Mouse (Mus musculus): ENCODE measurements around the gene Cux1. TPM values are rescaled to one million over a fixed set of nuclear protein-coding genes. Genes with fewer than 3 reads are reported as not detected.
"Not testable (repeated sequence)": the region's sequence is repeated elsewhere in the genome, so short reads cannot be mapped to it uniquely, and the experiment has no call there.

Gene Cux1
- polyA plus RNA-seq, 1 experiment from 2014 or later, result 100 TPM

GRCm38 (mm10) chr5:136211341-136212102 lies 355.8 kb downstream of the Cux1 start:
- 93% methylated on average over 14 of the region's 14 CpGs for WGBS
- not testable (repeated sequence) for H3K4me3 ChIP-seq (ENCODE audit: low read length); ATAC-seq

GRCm38 (mm10) chr5:136210549-136210948 lies 356.7 kb downstream of the Cux1 start:
- Histone ChIP-seq H3K4me1 (ENCODE audit: control insufficient read depth, insufficient read depth, low read depth, low read length) (no peaks in the 10 kb centered on the region), H3K9ac (ENCODE audit: low read depth, low read length) (no peak overlapping the region), H3K4me3 (ENCODE audit: low read length) (no peak overlapping the region), H3K27ac (ENCODE audit: low read depth, low read length) (no peak overlapping the region), H3K27me3 (replicated peaks; ENCODE audit: control insufficient read depth, insufficient read depth, low read length) (no peaks in the 10 kb centered on the region), H3K36me3 (ENCODE audit: control insufficient read depth, insufficient read depth, low read length) (no peaks in the 10 kb centered on the region), H3K4me2 (ENCODE audit: low read length) (no peak overlapping the region), H3K9me3 (ENCODE audit: control insufficient read depth, low read length) (no peaks in the 10 kb centered on the region)
- WGBS, result 82% methylated on average over 5 of the region's 5 CpGs
- no peak for ATAC-seq

More at GRCm38 (mm10) chr5:136211341-136212102, 355.8 kb downstream of the Cux1 start:
- not testable (repeated sequence) for H3K9me3 ChIP-seq (ENCODE audit: control insufficient read depth, low read length); H3K4me1 ChIP-seq (ENCODE audit: control insufficient read depth, insufficient read depth, low read depth, low read length); H3K27me3 ChIP-seq (replicated peaks; ENCODE audit: control insufficient read depth, insufficient read depth, low read length); H3K9ac ChIP-seq (ENCODE audit: low read depth, low read length); H3K36me3 ChIP-seq (ENCODE audit: control insufficient read depth, insufficient read depth, low read length); H3K4me2 ChIP-seq (ENCODE audit: low read length); H3K27ac ChIP-seq (ENCODE audit: low read depth, low read length)

GRCm38 (mm10) chr5:136201832-136202231 lies 365.5 kb downstream of the Cux1 start:
- Histone ChIP-seq H3K27me3 (replicated peaks; ENCODE audit: control insufficient read depth, insufficient read depth, low read length) (no peaks in the 10 kb centered on the region), H3K36me3 (ENCODE audit: control insufficient read depth, insufficient read depth, low read length) (no peaks in the 10 kb centered on the region), H3K9ac (ENCODE audit: low read depth, low read length) (no peak overlapping the region), H3K9me3 (ENCODE audit: control insufficient read depth, low read length) (no peaks in the 10 kb centered on the region), H3K4me3 (ENCODE audit: low read length) (no peak overlapping the region), H3K27ac (ENCODE audit: low read depth, low read length) (no peak overlapping the region), H3K4me2 (ENCODE audit: low read length) (no peak overlapping the region), H3K4me1 (ENCODE audit: control insufficient read depth, insufficient read depth, low read depth, low read length) (peaks cover 10% of the 10 kb centered on the region)
- ATAC-seq, result peak; percentile 63
- WGBS, result 36% methylated on average over 7 of the region's 7 CpGs

GRCm38 (mm10) chr5:136199526-136199925 lies 367.8 kb downstream of the Cux1 start:
- no peak for ATAC-seq

GRCm38 (mm10) chr5:136198474-136199391 lies 368.6 kb downstream of the Cux1 start, which contains the start of gene Prkrip1:
TSS of gene Prkrip1 (minus strand) at chr5:136198963.
- peak within 1 kb of the TSS; percentile 83 for H3K27ac ChIP-seq (ENCODE audit: low read depth, low read length)
- H3K9me3 ChIP-seq (ENCODE audit: control insufficient read depth, low read length), result no peaks in the 10 kb centered on the region
- peak within 1 kb of the TSS; percentile 91 for H3K9ac ChIP-seq (ENCODE audit: low read depth, low read length)
- H3K4me1 ChIP-seq (ENCODE audit: control insufficient read depth, insufficient read depth, low read depth, low read length), result peaks cover 10% of the 10 kb centered on the region
- WGBS, result under 1% methylated on average over 62 of the region's 62 CpGs
- H3K27me3 ChIP-seq (replicated peaks; ENCODE audit: control insufficient read depth, insufficient read depth, low read length), result no peaks in the 10 kb centered on the region
- H3K4me2 ChIP-seq (ENCODE audit: low read length), result peak within 1 kb of the TSS; percentile 92
- peak within 1 kb of the TSS; percentile 92 for H3K4me3 ChIP-seq (ENCODE audit: low read length)
- H3K36me3 ChIP-seq (ENCODE audit: control insufficient read depth, insufficient read depth, low read length), result peaks cover 13% of the 10 kb centered on the region
- ATAC-seq, result peak; percentile 89

More at GRCm38 (mm10) chr5:136199526-136199925, 367.8 kb downstream of the Cux1 start:
- H3K27ac ChIP-seq (ENCODE audit: low read depth, low read length), result no peak overlapping the region
- no peaks in the 10 kb centered on the region for H3K9me3 ChIP-seq (ENCODE audit: control insufficient read depth, low read length)
- no peaks in the 10 kb centered on the region for H3K27me3 ChIP-seq (replicated peaks; ENCODE audit: control insufficient read depth, insufficient read depth, low read length)
- H3K4me1 ChIP-seq (ENCODE audit: control insufficient read depth, insufficient read depth, low read depth, low read length), result peaks cover 10% of the 10 kb centered on the region
- H3K9ac ChIP-seq (ENCODE audit: low read depth, low read length), result peak overlapping the region; percentile 27; the same call in 1 of the 2 replicates
- peaks cover 6% of the 10 kb centered on the region for H3K36me3 ChIP-seq (ENCODE audit: control insufficient read depth, insufficient read depth, low read length)
- WGBS, result 34% methylated on average over 11 of the region's 11 CpGs
- H3K4me2 ChIP-seq (ENCODE audit: low read length), result peak overlapping the region; percentile 70
- H3K4me3 ChIP-seq (ENCODE audit: low read length), result peak overlapping the region; percentile 92

Small RNA genes lying within 50 kb of the gene (microRNA-seq; reads per million reads assigned to microRNA genes)
- gene Mir721, result not detected

Other genes with a start within 250 kb of the Cux1 start
- not detected in 2 replicates for gene Myl10, start 125.7 kb upstream of the Cux1 start, polyA plus RNA-seq (2015; fragmentation: Nextera tagmentation; extraction: Ambion mirVana)

All from hindbrain, embryonic 16.5 days (tissue).